Mouse (Mus musculus) lung, postnatal 0 days (tissue): ENCODE measurements at regions not wholly inside any gene's neighbourhood (a gene's known extent, or its start where the extent isn't known, plus 50 kb on each side); places are given as distances from the start of the nearest gene placed in this dataset.

Experiments used
- CTCF ChIP-seq: IDR thresholded peaks from 2 replicates; pipeline ENCODE4 v1.5.1; 2016; ENCODE audit warnings: antibody characterized with exemption, mild to moderate bottlenecking
- EP300 ChIP-seq: IDR thresholded peaks from 2 replicates; pipeline ENCODE4 v1.6.1; 2016; ENCODE audit warnings: antibody characterized with exemption, mild to moderate bottlenecking, control low read depth

- TF ChIP-seq CTCF (no peak), EP300 (no peak)
These were observed 138.1 kb downstream of the Mycn start for GRCm38 (mm10) chr12:12803602-12804001.
